Mouse (Mus musculus) embryo, embryonic 10 days (tissue): ENCODE data around the gene Rpl23.

ENCODE experiments used
- DNase-seq: peaks from one replicate; pipeline ENCODE4 v3.0.0-alpha.2; 2015; ENCODE audit warnings: low spot score

Rpl23 gene

GRCm38 (mm10) chr11:97813746-97814515 lies 31.7 kb upstream of the Rpl23 start:
- DNase-seq = no peak

GRCm38 (mm10) chr11:97813085-97813484 lies 30.8 kb upstream of the Rpl23 start:
- DNase-seq = no peak

- DNase-seq = peak; percentile 82
Observed at GRCm38 (mm10) chr11:97812491-97812921, 30.3 kb upstream of the Rpl23 start.

GRCm38 (mm10) chr11:97811569-97812362 lies 29.5 kb upstream of the Rpl23 start:
- DNase-seq = peak; percentile 41

- no peak for DNase-seq
Observed at GRCm38 (mm10) chr11:97810970-97811369, 28.7 kb upstream of the Rpl23 start.

GRCm38 (mm10) chr11:97810356-97810755 lies 28.1 kb upstream of the Rpl23 start:
- no peak for DNase-seq

- no peak for DNase-seq
Observed at GRCm38 (mm10) chr11:97809235-97810121, 27.2 kb upstream of the Rpl23 start.

- peak; percentile 70 for DNase-seq
Observed at GRCm38 (mm10) chr11:97808621-97809234, 26.5 kb upstream of the Rpl23 start.

- peak; percentile 68 for DNase-seq
Observed at GRCm38 (mm10) chr11:97808093-97808492, 25.9 kb upstream of the Rpl23 start.

- no peak for DNase-seq
Observed at GRCm38 (mm10) chr11:97807626-97808025, 25.4 kb upstream of the Rpl23 start.

- no peak for DNase-seq
Observed at GRCm38 (mm10) chr11:97806613-97806964, 24.4 kb upstream of the Rpl23 start.

GRCm38 (mm10) chr11:97805662-97806612 lies 23.7 kb upstream of the Rpl23 start:
- peak; percentile 57 for DNase-seq

GRCm38 (mm10) chr11:97804841-97805661 lies 22.8 kb upstream of the Rpl23 start:
- no peak for DNase-seq

- DNase-seq = no peak
Observed at GRCm38 (mm10) chr11:97803847-97804246, 21.6 kb upstream of the Rpl23 start.

- no peak for DNase-seq
Observed at GRCm38 (mm10) chr11:97802495-97802894, 20.3 kb upstream of the Rpl23 start.

- no peak for DNase-seq
Observed at GRCm38 (mm10) chr11:97802194-97802470, 19.9 kb upstream of the Rpl23 start.

GRCm38 (mm10) chr11:97801409-97802193 lies 19.4 kb upstream of the Rpl23 start:
- DNase-seq = peak; percentile 68

- DNase-seq = peak; percentile 44
Observed at GRCm38 (mm10) chr11:97800691-97801408, 18.6 kb upstream of the Rpl23 start.
